Mouse (Mus musculus) forebrain, embryonic 11.5 days (tissue): Measurements from ENCODE around the gene Afg1l. TPM values are rescaled to one million over a fixed set of nuclear protein-coding genes. Genes with fewer than 3 reads are reported as not detected.

ENCODE experiments used
- ATAC-seq: fragments of 200-750 bp; cut with Nextera tagmentation; replicated peaks from 2 replicates; pipeline ENCODE4 v1.8.0; 2017; ENCODE audit warnings: moderate TSS enrichment; ENCODE audit not compliant: low FRiP score
- DNase-seq: peaks from one replicate; pipeline ENCODE4 v3.0.0-alpha.2; 2017; ENCODE audit warnings: low spot score
- H3K27ac ChIP-seq: fragments of 300-500 bp; sonication (generic); 2 replicates; pipeline ENCODE4 v1.5.1; 2014; ENCODE audit warnings: low read depth, low read length
- H3K27me3 ChIP-seq: fragments of 300-500 bp; sonication (generic); 2 replicates; pipeline ENCODE4 v1.6.1; 2014; ENCODE audit warnings: mild to moderate bottlenecking, low read length, mixed read lengths; ENCODE audit not compliant: control insufficient read depth, insufficient read depth
- H3K36me3 ChIP-seq: fragments of 300-500 bp; sonication (generic); 2 replicates; pipeline ENCODE4 v1.6.1; 2014; ENCODE audit warnings: mild to moderate bottlenecking, low read length, moderate library complexity, mixed read lengths; ENCODE audit not compliant: control insufficient read depth, insufficient read depth
- H3K4me1 ChIP-seq: fragments of 300-500 bp; sonication (generic); replicated peaks from 2 replicates; pipeline ENCODE4 v1.6.1; 2014; ENCODE audit warnings: low read length, mixed read lengths; ENCODE audit not compliant: control insufficient read depth, insufficient read depth
- H3K4me2 ChIP-seq: fragments of 300-500 bp; sonication (generic); 2 replicates; pipeline ENCODE4 v1.6.1; 2014; ENCODE audit warnings: low read depth, mild to moderate bottlenecking, low read length, moderate library complexity, mixed read lengths; ENCODE audit not compliant: severe bottlenecking
- H3K4me3 ChIP-seq: fragments of 300-500 bp; sonication (generic); 2 replicates; pipeline ENCODE4 v1.5.1; 2014; ENCODE audit warnings: low read depth, low read length
- H3K9ac ChIP-seq: fragments of 300-500 bp; sonication (generic); 2 replicates; pipeline ENCODE4 v1.6.1; 2014; ENCODE audit warnings: low read length
- H3K9me3 ChIP-seq: fragments of 300-500 bp; sonication (generic); 2 replicates; pipeline ENCODE4 v1.6.1; 2016; ENCODE audit warnings: low read length, mixed read lengths; ENCODE audit not compliant: control insufficient read depth
- WGBS: fragments of 180-500 bp; shearing (Covaris S2); extraction: QIAGEN DNeasy Blood & Tissue Kit; methylation state at CpG from one replicate; pipeline ENCODE4 v1.1.7; 2014; 5-methylcytosine and 5-hydroxymethylcytosine counted together
- polyA plus RNA-seq: library from polyadenylated mRNA; unstranded; fragments of >200 nt; fragmentation: Nextera tagmentation; extraction: Ambion mirVana; gene quantifications from 2 replicates; pipeline ENCODE4 v1.2.1, GENCODE M21; 2014

The Afg1l gene
- polyA plus RNA-seq, 1 experiment from 2014 or later: 3.9 TPM

GRCm38 (mm10) chr10:42300805-42301204 is 177.6 kb downstream of the Afg1l start:
- Histone ChIP-seq H3K4me1 (no peaks in the 10 kb centered on the region), H3K4me2 (no peak overlapping the region), H3K4me3 (no peak overlapping the region), H3K36me3 (no peaks in the 10 kb centered on the region), H3K9me3 (no peaks in the 10 kb centered on the region; the same call in 1 of the 2 replicates), H3K27ac (no peak overlapping the region), H3K27me3 (no peaks in the 10 kb centered on the region), H3K9ac (no peak overlapping the region)
- no peak for ATAC-seq
- no peak for DNase-seq
- 63% methylated on average over 4 of the region's 4 CpGs for WGBS

GRCm38 (mm10) chr10:42299967-42300366 is 178.4 kb downstream of the Afg1l start:
- Histone ChIP-seq H3K27me3 (no peaks in the 10 kb centered on the region), H3K27ac (no peak overlapping the region), H3K4me1 (no peaks in the 10 kb centered on the region), H3K9me3 (no peaks in the 10 kb centered on the region; the same call in 1 of the 2 replicates), H3K9ac (no peak overlapping the region), H3K4me3 (no peak overlapping the region), H3K4me2 (no peak overlapping the region), H3K36me3 (no peaks in the 10 kb centered on the region)
- DNase-seq (no peak), ATAC-seq (no peak)
- WGBS: 75% methylated on average over 7 of the region's 7 CpGs

- ATAC-seq (no peak), DNase-seq (no peak)
- no peak overlapping the region for H3K27ac ChIP-seq
- H3K4me3 ChIP-seq: no peak overlapping the region
- WGBS: 91% methylated on average over 6 of the region's 6 CpGs
- H3K36me3 ChIP-seq: no peaks in the 10 kb centered on the region
- H3K9ac ChIP-seq: no peak overlapping the region
- H3K4me1 ChIP-seq: no peaks in the 10 kb centered on the region
- H3K9me3 ChIP-seq: no peaks in the 10 kb centered on the region; the same call in 1 of the 2 replicates
- H3K27me3 ChIP-seq: no peaks in the 10 kb centered on the region
- H3K4me2 ChIP-seq: no peak overlapping the region
Measured at GRCm38 (mm10) chr10:42299426-42299825, 178.9 kb downstream of the Afg1l start.

- Histone ChIP-seq H3K36me3 (no peaks in the 10 kb centered on the region), H3K9me3 (no peaks in the 10 kb centered on the region; the same call in 1 of the 2 replicates), H3K4me2 (no peak overlapping the region), H3K27ac (no peak overlapping the region), H3K9ac (no peak overlapping the region), H3K4me3 (no peak overlapping the region), H3K4me1 (no peaks in the 10 kb centered on the region), H3K27me3 (no peaks in the 10 kb centered on the region)
- 82% methylated on average over 1 of the region's 1 CpGs for WGBS
- DNase-seq (no peak), ATAC-seq (no peak)
Measured at GRCm38 (mm10) chr10:42297954-42298353, 180.4 kb downstream of the Afg1l start.

- H3K27ac ChIP-seq: no peak overlapping the region
- DNase-seq: no peak
- H3K4me2 ChIP-seq: no peak overlapping the region
- H3K9ac ChIP-seq: no peak overlapping the region
- ATAC-seq: no peak
- H3K9me3 ChIP-seq: no peaks in the 10 kb centered on the region; the same call in 1 of the 2 replicates
- no peaks in the 10 kb centered on the region for H3K27me3 ChIP-seq
- H3K4me1 ChIP-seq: no peaks in the 10 kb centered on the region
- no peaks in the 10 kb centered on the region for H3K36me3 ChIP-seq
- WGBS: 85% methylated on average over 2 of the region's 2 CpGs
- H3K4me3 ChIP-seq: no peak overlapping the region
Measured at GRCm38 (mm10) chr10:42297109-42297508, 181.3 kb downstream of the Afg1l start.

GRCm38 (mm10) chr10:42296559-42296958 is 181.8 kb downstream of the Afg1l start:
- H3K4me2 ChIP-seq: no peak overlapping the region
- no peak for ATAC-seq
- 60% methylated on average over 4 of the region's 4 CpGs for WGBS

GRCm38 (mm10) chr10:42295028-42295427 is 183.3 kb downstream of the Afg1l start:
- Histone ChIP-seq H3K27me3 (no peaks in the 10 kb centered on the region), H3K4me1 (no peaks in the 10 kb centered on the region), H3K27ac (no peak overlapping the region), H3K4me2 (no peak overlapping the region), H3K9me3 (no peaks in the 10 kb centered on the region; the same call in 1 of the 2 replicates), H3K36me3 (no peaks in the 10 kb centered on the region), H3K9ac (no peak overlapping the region), H3K4me3 (no peak overlapping the region)
- DNase-seq (no peak), ATAC-seq (no peak)
- WGBS: 0% methylated on average over 1 of the region's 1 CpGs

More at GRCm38 (mm10) chr10:42296559-42296958, 181.8 kb downstream of the Afg1l start:
- no peak overlapping the region for H3K27ac ChIP-seq
- H3K27me3 ChIP-seq: no peaks in the 10 kb centered on the region
- no peak overlapping the region for H3K4me3 ChIP-seq
- no peaks in the 10 kb centered on the region for H3K36me3 ChIP-seq
- no peaks in the 10 kb centered on the region; the same call in 1 of the 2 replicates for H3K9me3 ChIP-seq
- no peak for DNase-seq
- no peak overlapping the region for H3K9ac ChIP-seq
- H3K4me1 ChIP-seq: no peaks in the 10 kb centered on the region

- H3K9me3 ChIP-seq: no peaks in the 10 kb centered on the region; the same call in 1 of the 2 replicates
- no peak overlapping the region for H3K4me2 ChIP-seq
- DNase-seq (no peak), ATAC-seq (no peak)
- 65% methylated on average over 2 of the region's 2 CpGs for WGBS
- H3K4me1 ChIP-seq: no peaks in the 10 kb centered on the region
- H3K27me3 ChIP-seq: no peaks in the 10 kb centered on the region
- H3K27ac ChIP-seq: no peak overlapping the region
- no peak overlapping the region for H3K9ac ChIP-seq
- H3K4me3 ChIP-seq: no peak overlapping the region
- H3K36me3 ChIP-seq: no peaks in the 10 kb centered on the region
Measured at GRCm38 (mm10) chr10:42294392-42294791, 184.0 kb downstream of the Afg1l start.

GRCm38 (mm10) chr10:42293877-42294276 is 184.5 kb downstream of the Afg1l start:
- no peak overlapping the region for H3K9ac ChIP-seq
- ATAC-seq (no peak), DNase-seq (no peak)
- H3K36me3 ChIP-seq: no peaks in the 10 kb centered on the region
- H3K4me3 ChIP-seq: no peak overlapping the region
- no peaks in the 10 kb centered on the region for H3K27me3 ChIP-seq
- WGBS: 70% methylated on average over 4 of the region's 4 CpGs
- H3K4me1 ChIP-seq: no peaks in the 10 kb centered on the region
- no peak overlapping the region for H3K27ac ChIP-seq
- no peaks in the 10 kb centered on the region; the same call in 1 of the 2 replicates for H3K9me3 ChIP-seq
- H3K4me2 ChIP-seq: no peak overlapping the region
